Mouse (Mus musculus): ENCODE measurements around the gene Armc9. TPM values are rescaled to one million over a fixed set of nuclear protein-coding genes. Genes with fewer than 3 reads are reported as not detected.

The Armc9 gene
- total and polyA plus RNA-seq, 3 experiments, result 7.2 to 12.0 TPM; not detected in 1

DNA sequence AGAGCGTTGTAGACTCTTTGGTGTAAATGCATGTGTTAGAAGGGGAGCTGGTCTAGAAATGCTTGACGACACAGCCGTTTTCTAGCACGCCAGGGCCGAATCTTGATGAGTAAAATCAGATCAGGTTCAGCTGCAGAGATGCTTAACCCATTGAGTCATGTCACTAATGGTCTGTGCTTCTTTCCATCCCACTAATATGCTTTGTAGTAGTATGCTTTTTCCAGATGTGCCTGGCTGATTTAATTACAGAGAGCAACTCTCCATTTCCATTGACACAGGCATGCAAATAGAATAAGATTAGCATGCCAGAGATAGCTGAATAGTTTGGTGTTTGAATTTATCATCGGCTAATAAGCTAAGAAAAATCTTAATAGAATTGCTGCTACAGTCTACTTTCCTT lies 19.3 kb upstream of the Armc9 start:
- Histone ChIP-seq H3K27ac (ENCODE audit: control insufficient read depth, low read depth, low read length) (no peak overlapping the region), H3K27me3 (ENCODE audit: control insufficient read depth in 1 of 2, insufficient read depth in 2 of 2, low read length in 2 of 2) (no peaks in the 10 kb centered on the region), H3K9me3 (replicated peaks; ENCODE audit: insufficient read depth, low read length) (no peaks in the 10 kb centered on the region), H3K9ac (ENCODE audit: control insufficient read depth, low read depth, low read length, poor library complexity, severe bottlenecking) (no peak overlapping the region), H3K79me2 (ENCODE audit: control insufficient read depth, insufficient read depth, low read length, poor library complexity) (no peaks in the 10 kb centered on the region), H3K4me3 (ENCODE audit: control insufficient read depth in 1 of 2, insufficient read depth in 1 of 2, low read depth in 2 of 2, low read length in 2 of 2) (no peak overlapping the region), H3K36me3 (ENCODE audit: control insufficient read depth in 1 of 2, insufficient read depth in 2 of 2, low read length in 2 of 2) (peaks cover 0 to 39% of the 10 kb centered on the region in 2 experiments; a peak in 2 of 4 replicates), H3K4me1 (ENCODE audit: control insufficient read depth in 1 of 2, insufficient read depth in 2 of 2, low read length in 2 of 2) (no peaks in the 10 kb centered on the region)
- no peak for TF ChIP-seq BHLHE40 (IDR thresholded peaks at IDR 0.05; ENCODE audit: borderline replicate concordance, low read depth, low read length)
- TF ChIP-seq TCF12 (IDR thresholded peaks at IDR 0.05; ENCODE audit: low read depth, low read length), result no peak
- TF ChIP-seq ETS1 (IDR thresholded peaks at IDR 0.05; ENCODE audit: low read depth, low read length), result no peak
- no peak for TF ChIP-seq KAT2A (conservative IDR thresholded peaks at IDR 0.05; ENCODE audit: low read depth, low read length)
- no peak for TF ChIP-seq ZKSCAN1 (IDR thresholded peaks at IDR 0.05; ENCODE audit: low read depth, low read length)
- TF ChIP-seq CHD2 (IDR thresholded peaks at IDR 0.05; ENCODE audit: low read length), result no peak
- no peak for TF ChIP-seq MAZ (IDR thresholded peaks at IDR 0.05; ENCODE audit: low read depth, low read length)
- no peak for TF ChIP-seq CTCF (IDR thresholded peaks at IDR 0.05 in 2 of 3, conservative IDR thresholded peaks at IDR 0.05 in 1 of 3; ENCODE audit: control insufficient read depth in 1 of 3, insufficient read depth in 1 of 3, low read depth in 2 of 3, low read length in 3 of 3, poor library complexity in 1 of 3, severe bottlenecking in 1 of 3)
- no peak for TF ChIP-seq POLR2AphosphoS2 (IDR thresholded peaks at IDR 0.05; ENCODE audit: low read length)
- no peak for TF ChIP-seq UBTF (IDR thresholded peaks at IDR 0.05; ENCODE audit: borderline replicate concordance, insufficient read depth, low read depth, low read length)
- TF ChIP-seq RAD21 (IDR thresholded peaks at IDR 0.05; ENCODE audit: low read depth, low read length), result no peak
- TF ChIP-seq CHD1 (IDR thresholded peaks at IDR 0.05; ENCODE audit: low read depth, low read length), result no peak
- TF ChIP-seq MXI1 (IDR thresholded peaks at IDR 0.05; ENCODE audit: low read depth, low read length), result no peak
- no peak for TF ChIP-seq POLR2AphosphoS5 (IDR thresholded peaks at IDR 0.05; ENCODE audit: borderline replicate concordance, low read depth, low read length)
- no peak for TF ChIP-seq MYC (IDR thresholded peaks at IDR 0.05; ENCODE audit: low read depth, low read length)
- no peak for TF ChIP-seq SMC3 (IDR thresholded peaks at IDR 0.05; ENCODE audit: low read depth, low read length)
- no peak for TF ChIP-seq TBP (IDR thresholded peaks at IDR 0.05; ENCODE audit: low read depth, low read length)
- no peak for TF ChIP-seq ZNF384 (IDR thresholded peaks at IDR 0.05; ENCODE audit: low read depth, low read length)
- no peak for DNase-seq (ENCODE audit: low read depth, low spot score)

GRCm38 (mm10) chr1:86141081-86141480 lies 13.5 kb upstream of the Armc9 start:
- no peak for DNase-seq (ENCODE audit: low read depth, low spot score)
- no peaks in the 10 kb centered on the region; a peak in 1 of 4 replicates for H3K4me1 ChIP-seq (ENCODE audit: control insufficient read depth in 1 of 2, insufficient read depth in 2 of 2, low read length in 2 of 2)
- H3K36me3 ChIP-seq (ENCODE audit: control insufficient read depth in 1 of 2, insufficient read depth in 2 of 2, low read length in 2 of 2), result peaks cover 0 to 9% of the 10 kb centered on the region in 2 experiments; a peak in 2 of 4 replicates
- H3K9ac ChIP-seq (ENCODE audit: control insufficient read depth, low read depth, low read length, poor library complexity, severe bottlenecking), result no peak overlapping the region
- no peaks in the 10 kb centered on the region for H3K27me3 ChIP-seq (ENCODE audit: control insufficient read depth in 1 of 2, insufficient read depth in 2 of 2, low read length in 2 of 2)
- no peaks in the 10 kb centered on the region for H3K79me2 ChIP-seq (ENCODE audit: control insufficient read depth, insufficient read depth, low read length, poor library complexity)
- TF ChIP-seq TBP (IDR thresholded peaks at IDR 0.05; ENCODE audit: low read depth, low read length) (no peak), MYB (IDR thresholded peaks at IDR 0.05; ENCODE audit: low read depth, low read length) (no peak), POLR2AphosphoS2 (IDR thresholded peaks at IDR 0.05; ENCODE audit: low read length) (no peak), E2F4 (IDR thresholded peaks at IDR 0.05; ENCODE audit: borderline replicate concordance, low read depth, low read length) (no peak), TAL1 (IDR thresholded peaks at IDR 0.05; ENCODE audit: low read length) (no peak), HCFC1 (IDR thresholded peaks at IDR 0.05; ENCODE audit: low read depth, low read length) (no peak), SIN3A (IDR thresholded peaks at IDR 0.05; ENCODE audit: low read length) (no peak), ELF1 (IDR thresholded peaks at IDR 0.05; ENCODE audit: low read depth, low read length) (no peak)
- H3K9me3 ChIP-seq (replicated peaks; ENCODE audit: insufficient read depth, low read length), result no peaks in the 10 kb centered on the region
- no peak overlapping the region for H3K27ac ChIP-seq (ENCODE audit: control insufficient read depth, low read depth, low read length)
- H3K4me3 ChIP-seq (ENCODE audit: control insufficient read depth in 1 of 2, insufficient read depth in 1 of 2, low read depth in 2 of 2, low read length in 2 of 2), result no peak overlapping the region
